Mouse (Mus musculus) embryonic facial prominence, embryonic 11.5 days (tissue): ENCODE measurements at regions not wholly inside any gene's neighbourhood (a gene's known extent, or its start where the extent isn't known, plus 50 kb on each side); places are given as distances from the start of the nearest gene placed in this dataset.
A peak's percentile ranks its signal among the peaks of the same experiment; 100 is the strongest.

ENCODE experiments used
- ATAC-seq: fragments of 200-750 bp; cut with Nextera tagmentation; replicated peaks from 2 replicates; pipeline ENCODE4 v1.8.0; 2017; ENCODE audit warnings: low read depth; ENCODE audit not compliant: insufficient number of reproducible peaks, low FRiP score, low TSS enrichment
- DNase-seq: peaks from one replicate; pipeline ENCODE4 v3.0.0-alpha.2; 2015; ENCODE audit warnings: low spot score
- H3K27ac ChIP-seq: fragments of 300-500 bp; sonication (generic); replicated peaks from 2 replicates; pipeline ENCODE4 v1.5.1; 2014; ENCODE audit warnings: mild to moderate bottlenecking, low read depth, low read length, control low read depth
- H3K27me3 ChIP-seq: fragments of 300-500 bp; sonication (generic); 2 replicates; pipeline ENCODE4 v1.6.1; 2014; ENCODE audit warnings: mild to moderate bottlenecking, low read length, moderate library complexity, mixed read lengths; ENCODE audit not compliant: control insufficient read depth, insufficient read depth
- H3K36me3 ChIP-seq: fragments of 300-500 bp; sonication (generic); replicated peaks from 2 replicates; pipeline ENCODE4 v1.6.1; 2014; ENCODE audit warnings: low read depth, mild to moderate bottlenecking, low read length, moderate library complexity, mixed read lengths; ENCODE audit not compliant: control insufficient read depth, insufficient read depth
- H3K4me1 ChIP-seq: fragments of 300-500 bp; sonication (generic); 2 replicates; pipeline ENCODE4 v1.6.1; 2014; ENCODE audit warnings: low read length, mixed read lengths; ENCODE audit not compliant: control insufficient read depth, insufficient read depth
- H3K4me2 ChIP-seq: fragments of 300-500 bp; sonication (generic); 2 replicates; pipeline ENCODE4 v1.6.1; 2014; ENCODE audit warnings: low read depth, mild to moderate bottlenecking, control low read depth, low read length, moderate library complexity
- H3K4me3 ChIP-seq: fragments of 300-500 bp; sonication (generic); 2 replicates; pipeline ENCODE4 v1.5.1; 2014; ENCODE audit warnings: low read depth, low read length, control low read depth
- H3K9ac ChIP-seq: fragments of 300-500 bp; sonication (generic); replicated peaks from 2 replicates; pipeline ENCODE4 v1.6.1; 2014; ENCODE audit warnings: mild to moderate bottlenecking, control low read depth, low read length
- H3K9me3 ChIP-seq: fragments of 300-500 bp; sonication (generic); replicated peaks from 2 replicates; pipeline ENCODE4 v1.6.1; 2016; ENCODE audit warnings: mild to moderate bottlenecking, low read length, inconsistent platforms, mixed read lengths; ENCODE audit not compliant: control insufficient read depth
- WGBS: fragments of 180-500 bp; shearing (Covaris S2); extraction: QIAGEN DNeasy Blood & Tissue Kit; methylation state at CpG from one replicate; pipeline ENCODE4 v1.1.7; 2014; 5-methylcytosine and 5-hydroxymethylcytosine counted together

DNA sequence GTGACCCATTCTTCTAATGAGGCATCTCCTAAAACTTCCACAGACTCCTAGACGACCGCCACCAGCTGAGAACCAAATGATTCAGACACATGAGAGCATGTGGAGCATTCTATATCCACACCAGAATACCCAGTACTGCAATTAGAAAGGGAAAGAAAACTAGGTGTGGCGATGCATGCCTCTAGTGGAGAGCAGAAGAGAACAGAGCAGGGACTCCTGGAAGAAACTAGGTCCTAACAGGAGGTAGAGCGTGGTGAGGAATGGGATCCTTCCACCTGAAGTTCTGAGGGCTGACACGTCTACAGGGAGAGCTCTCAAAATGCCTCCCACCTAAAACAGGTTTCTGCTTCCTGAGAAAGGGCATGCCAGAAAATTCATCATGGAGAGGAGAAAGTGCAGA is 109.3 kb downstream of the Gm10260 start:
- ATAC-seq: no peak
- H3K9me3 ChIP-seq: no peaks in the 10 kb centered on the region
- no peak overlapping the region for H3K4me3 ChIP-seq
- no peak overlapping the region for H3K9ac ChIP-seq
- H3K4me2 ChIP-seq: no peak overlapping the region
- H3K27me3 ChIP-seq: no peaks in the 10 kb centered on the region
- H3K27ac ChIP-seq: no peak overlapping the region
- no peaks in the 10 kb centered on the region for H3K4me1 ChIP-seq
- no peak for DNase-seq
- H3K36me3 ChIP-seq: no peaks in the 10 kb centered on the region
- WGBS: 91% methylated on average over 5 of the region's 5 CpGs

DNA sequence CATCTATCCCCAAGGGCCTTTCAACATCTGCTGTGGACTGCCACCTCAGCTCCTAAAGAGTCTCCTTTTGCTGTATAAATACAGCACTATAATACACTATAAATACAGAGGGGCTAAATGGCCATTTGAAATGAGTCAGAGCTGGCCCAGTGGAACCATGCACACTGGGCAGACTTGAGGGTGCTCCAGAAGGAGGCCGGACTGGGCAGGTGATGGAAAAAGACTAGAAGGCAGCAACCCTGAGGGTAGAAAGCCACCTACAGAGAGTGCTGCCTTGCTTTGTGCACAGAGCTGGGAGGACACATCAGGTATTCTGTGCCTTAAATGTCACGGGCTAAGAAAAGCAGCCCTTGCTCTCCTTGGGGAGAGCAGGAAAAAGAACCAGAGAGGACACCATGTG is 110.2 kb downstream of the Gm10260 start:
- Histone ChIP-seq H3K9ac (no peak overlapping the region), H3K27ac (no peak overlapping the region), H3K27me3 (no peaks in the 10 kb centered on the region), H3K4me1 (no peaks in the 10 kb centered on the region), H3K36me3 (no peaks in the 10 kb centered on the region), H3K9me3 (no peaks in the 10 kb centered on the region), H3K4me3 (no peak overlapping the region), H3K4me2 (no peak overlapping the region)
- ATAC-seq (no peak), DNase-seq (no peak)
- 88% methylated on average over 2 of the region's 2 CpGs for WGBS

DNA sequence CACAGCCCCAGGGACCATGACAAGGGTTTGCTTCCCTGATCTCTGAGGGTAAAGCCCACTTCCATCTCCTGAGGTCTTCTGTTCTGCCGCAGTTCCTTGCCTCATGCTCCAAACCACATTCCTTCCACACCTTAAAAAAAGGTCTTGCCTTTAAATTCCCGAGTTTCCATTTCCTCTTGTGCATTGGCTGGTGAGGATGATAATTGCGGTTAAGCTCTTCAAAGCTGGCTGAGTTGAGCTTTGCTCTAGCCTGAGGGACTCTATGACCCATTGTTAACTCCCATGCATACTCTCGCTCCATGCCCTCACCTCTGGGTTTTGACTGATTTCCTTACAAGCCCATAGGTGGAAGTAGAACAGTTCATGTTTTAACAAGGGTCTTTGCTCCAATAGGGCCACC is 112.9 kb downstream of the Gm10260 start:
- H3K27me3 ChIP-seq: no peaks in the 10 kb centered on the region
- H3K36me3 ChIP-seq: no peaks in the 10 kb centered on the region
- H3K4me3 ChIP-seq: no peak overlapping the region
- H3K4me2 ChIP-seq: no peak overlapping the region
- WGBS: 52% methylated on average over 4 of the region's 4 CpGs
- H3K9ac ChIP-seq: no peak overlapping the region
- DNase-seq (no peak), ATAC-seq (no peak)
- no peak overlapping the region for H3K27ac ChIP-seq
- H3K9me3 ChIP-seq: no peaks in the 10 kb centered on the region
- H3K4me1 ChIP-seq: no peaks in the 10 kb centered on the region

DNA sequence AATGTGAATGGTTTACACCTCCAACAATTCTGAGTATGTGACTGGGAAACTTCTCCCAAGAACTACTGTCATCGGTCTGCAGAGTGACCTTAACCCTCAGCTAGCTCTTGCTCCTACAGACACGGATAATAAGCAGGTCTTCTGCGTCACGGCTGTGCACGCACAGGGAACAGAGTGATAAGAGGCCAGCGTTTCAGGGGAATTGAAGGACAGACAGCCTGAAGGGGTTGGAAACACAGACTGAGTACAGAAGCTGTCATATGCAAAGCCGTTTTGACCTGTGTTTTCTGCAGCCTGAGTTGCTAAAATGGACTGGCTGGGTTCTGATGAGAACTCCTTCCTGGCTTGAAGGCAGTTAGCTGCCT is 114.4 kb downstream of the Gm10260 start:
- 81% methylated on average over 7 of the region's 7 CpGs for WGBS

DNA sequence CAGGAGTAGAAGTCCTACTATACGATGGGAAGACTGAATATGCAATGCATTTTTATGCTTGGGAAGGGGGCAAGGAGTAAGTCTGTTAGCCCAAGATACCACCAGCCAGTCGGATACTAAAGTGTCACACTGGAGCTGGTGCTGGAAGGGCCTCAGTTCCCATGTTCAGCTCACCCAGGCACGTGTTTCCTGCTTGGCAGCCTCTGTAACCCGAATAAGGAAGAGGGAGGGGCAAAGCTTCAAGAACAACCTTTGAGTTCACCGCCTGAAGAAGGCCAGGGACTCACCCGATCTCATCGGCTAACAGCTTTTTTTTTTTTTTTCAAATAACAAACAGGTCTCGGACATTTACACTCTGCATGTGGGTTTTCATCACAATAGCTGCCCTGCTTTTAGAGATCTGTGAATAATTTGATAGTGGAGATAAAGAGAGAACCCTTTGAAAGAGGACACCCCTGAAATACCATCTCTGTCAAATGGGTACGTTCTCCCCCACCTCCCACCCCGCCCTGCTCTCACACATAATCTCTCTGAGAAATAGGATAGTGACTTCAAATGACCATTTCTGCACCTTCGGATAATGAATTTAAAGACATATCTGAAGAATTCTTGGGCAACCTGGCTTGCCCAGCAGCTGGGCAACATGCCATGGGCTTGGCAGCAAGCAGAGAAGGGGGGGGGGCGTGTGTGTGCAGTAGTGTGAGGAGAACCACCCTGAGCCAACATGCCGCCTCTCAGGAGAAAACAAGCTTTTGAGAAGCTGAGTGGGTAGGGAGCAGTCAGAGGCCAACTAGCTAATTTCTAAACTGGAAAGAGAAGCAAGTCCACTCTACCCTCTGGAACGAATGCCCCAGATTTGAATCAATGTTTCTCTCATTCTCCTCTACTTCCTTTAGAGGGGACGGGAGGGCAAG is 115.1 kb downstream of the Gm10260 start:
- peak; percentile 26 for DNase-seq
- Histone ChIP-seq H3K27me3 (no peaks in the 10 kb centered on the region), H3K9ac (no peak overlapping the region), H3K4me3 (no peak overlapping the region), H3K4me2 (no peak overlapping the region), H3K9me3 (no peaks in the 10 kb centered on the region), H3K4me1 (no peaks in the 10 kb centered on the region), H3K27ac (no peak overlapping the region), H3K36me3 (no peaks in the 10 kb centered on the region)
- WGBS: 64% methylated on average over 15 of the region's 15 CpGs
- ATAC-seq: no peak

More for the DNA sequence above, 114.4 kb downstream of the Gm10260 start:
- Histone ChIP-seq H3K4me1 (no peaks in the 10 kb centered on the region), H3K27ac (no peak overlapping the region), H3K36me3 (no peaks in the 10 kb centered on the region), H3K4me2 (no peak overlapping the region), H3K27me3 (no peaks in the 10 kb centered on the region), H3K9me3 (no peaks in the 10 kb centered on the region), H3K9ac (no peak overlapping the region), H3K4me3 (no peak overlapping the region)
- ATAC-seq: no peak
- no peak for DNase-seq

DNA sequence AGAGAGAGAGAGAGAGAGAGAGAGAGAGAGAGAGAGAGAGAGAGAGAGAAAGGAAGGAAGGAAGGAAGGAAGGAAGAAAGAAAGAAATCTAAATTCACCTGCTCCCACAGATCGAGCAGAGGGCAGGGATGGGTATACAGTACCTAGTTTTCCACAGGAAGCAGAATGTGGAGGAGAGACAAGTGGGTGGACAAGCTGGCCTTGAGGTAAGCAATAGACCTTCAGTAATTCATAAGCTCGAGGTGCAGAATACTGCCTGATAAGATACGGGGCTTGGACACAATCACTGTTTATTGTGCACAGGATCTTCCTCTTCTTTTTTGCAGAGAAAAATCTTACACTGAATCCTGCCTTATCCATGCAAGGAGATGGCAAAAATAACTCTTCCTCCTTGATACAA is 120.2 kb downstream of the Gm10260 start:
- no peak for ATAC-seq
- 86% methylated on average over 3 of the region's 3 CpGs for WGBS
- Histone ChIP-seq H3K9me3 (no peaks in the 10 kb centered on the region), H3K27me3 (no peaks in the 10 kb centered on the region), H3K36me3 (no peaks in the 10 kb centered on the region), H3K27ac (no peak overlapping the region), H3K9ac (no peak overlapping the region), H3K4me3 (no peak overlapping the region), H3K4me1 (no peaks in the 10 kb centered on the region), H3K4me2 (no peak overlapping the region)
- DNase-seq: no peak

DNA sequence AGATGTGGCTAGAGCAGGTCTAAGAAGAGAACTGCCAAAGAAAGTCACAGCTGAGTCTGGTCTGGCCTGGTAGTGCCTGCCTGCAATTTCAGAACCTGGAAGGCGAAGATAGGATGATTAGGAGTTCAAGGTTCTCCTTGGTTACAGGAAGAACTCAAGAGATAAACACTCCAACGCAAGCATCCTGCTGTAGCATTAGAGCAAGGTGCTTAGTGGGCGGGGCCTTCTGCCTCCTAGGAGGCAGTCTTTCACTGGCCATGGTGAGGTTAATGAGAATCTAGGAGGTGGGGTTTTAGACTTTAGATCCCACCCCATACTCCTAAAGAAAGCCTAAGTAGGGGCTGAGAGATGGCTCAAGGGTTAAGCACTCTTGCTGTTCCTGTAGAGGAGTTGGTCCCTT is 120.8 kb downstream of the Gm10260 start:
- ATAC-seq: no peak
- WGBS: 77% methylated on average over 3 of the region's 3 CpGs
- H3K27me3 ChIP-seq: no peaks in the 10 kb centered on the region
- H3K9ac ChIP-seq: no peak overlapping the region
- H3K9me3 ChIP-seq: no peaks in the 10 kb centered on the region
- H3K4me1 ChIP-seq: no peaks in the 10 kb centered on the region
- DNase-seq: no peak
- no peak overlapping the region for H3K4me3 ChIP-seq
- no peak overlapping the region for H3K4me2 ChIP-seq
- H3K36me3 ChIP-seq: no peaks in the 10 kb centered on the region
- no peak overlapping the region for H3K27ac ChIP-seq

DNA sequence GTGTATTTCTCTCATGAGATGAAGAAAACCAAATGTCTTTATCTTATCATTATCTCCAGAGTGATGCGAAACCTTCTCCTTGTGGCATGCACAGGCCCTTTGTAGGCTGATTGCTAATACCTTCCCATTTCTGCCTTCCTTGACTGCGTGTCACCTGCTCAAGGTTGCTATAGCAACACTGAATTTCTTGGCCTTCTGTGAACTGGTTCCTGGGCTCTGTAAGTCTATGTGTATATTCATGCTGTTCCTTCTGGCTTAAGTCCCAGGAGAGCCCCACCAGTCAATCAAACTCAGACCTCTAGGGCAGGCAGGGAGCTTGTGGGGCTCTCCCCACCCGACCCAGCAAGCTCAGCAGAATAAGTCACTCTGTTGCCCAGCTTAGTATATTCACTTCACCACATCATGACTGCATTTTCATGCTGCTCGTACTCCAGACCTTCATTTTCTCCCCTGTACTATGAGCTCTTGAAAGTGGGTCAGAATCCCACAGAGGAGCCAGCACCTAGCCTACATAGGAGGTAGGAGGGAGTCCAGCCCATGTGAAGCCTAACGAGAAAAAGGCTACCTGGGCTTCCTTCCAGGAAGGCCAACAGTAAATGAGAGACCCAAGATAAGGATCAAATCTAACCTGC is 121.9 kb downstream of the Gm10260 start:
- Histone ChIP-seq H3K9ac (no peak overlapping the region), H3K27ac (no peak overlapping the region), H3K9me3 (no peaks in the 10 kb centered on the region), H3K4me2 (no peak overlapping the region), H3K27me3 (no peaks in the 10 kb centered on the region), H3K4me1 (no peaks in the 10 kb centered on the region), H3K36me3 (no peaks in the 10 kb centered on the region), H3K4me3 (no peak overlapping the region)
- WGBS: 67% methylated on average over 5 of the region's 5 CpGs
- ATAC-seq (no peak), DNase-seq (no peak)
